Mouse (Mus musculus): ENCODE results near the gene Foxj1. TPM values are rescaled to one million over a fixed set of nuclear protein-coding genes. Genes with fewer than 3 reads are reported as not detected.

Gene Foxj1
- total RNA-seq, 2 experiments from 2014 or later: not detected

DNA sequence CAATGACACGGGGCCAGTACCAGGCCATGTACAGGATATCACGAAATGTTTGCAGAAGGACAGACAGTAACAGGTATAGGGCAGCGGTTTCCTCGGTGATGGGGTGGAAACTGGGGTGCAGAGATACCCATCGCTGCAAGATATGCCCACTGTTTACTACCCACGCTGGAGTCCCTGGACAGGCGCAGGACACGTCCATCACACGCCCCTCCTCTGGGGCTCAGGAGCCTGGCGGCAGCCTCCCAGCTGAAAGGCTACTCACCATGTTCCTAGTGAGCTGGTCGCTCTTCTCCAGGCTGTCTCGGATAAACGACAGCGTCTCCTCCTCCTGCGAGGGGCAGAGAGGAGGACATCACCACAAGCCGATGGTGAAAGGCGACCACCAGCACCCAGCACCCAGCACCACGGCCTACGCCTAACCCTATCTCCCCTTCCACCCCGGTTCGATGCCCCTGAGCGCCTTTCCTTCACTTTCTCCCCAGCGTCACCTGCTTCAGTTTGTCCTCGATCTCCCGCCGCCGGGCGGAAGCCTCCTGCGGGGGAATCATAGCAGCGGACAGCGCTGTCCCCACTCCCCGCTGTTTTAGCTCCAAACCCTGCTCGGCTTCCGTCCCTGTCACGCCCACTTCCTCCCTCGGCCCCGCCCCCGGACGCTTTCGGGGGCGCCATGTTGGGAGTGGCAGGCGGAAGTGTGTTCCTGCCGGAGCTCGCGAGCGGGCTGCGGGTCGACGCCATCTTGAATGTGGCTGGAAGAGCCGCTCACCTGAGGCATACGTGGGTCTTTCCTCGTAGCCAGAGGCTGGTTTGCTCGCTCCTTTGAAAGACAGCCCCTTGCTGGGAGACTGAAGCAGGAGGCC is 28.8 kb downstream of the Foxj1 start:
- peak; percentile 95 to 98 for DNase-seq
- intact Hi-C loops (cut with DNase I): no loop called here

- no peak for DNase-seq
- intact Hi-C loops (cut with DNase I): loop anchor here (2.0 kb wide), 1 partner anchor 31 kb away; the partner anchor contains the start of gene Srp68
Measured at GRCm38 (mm10) chr11:116305423-116305822, 29.8 kb downstream of the Foxj1 start.

DNA sequence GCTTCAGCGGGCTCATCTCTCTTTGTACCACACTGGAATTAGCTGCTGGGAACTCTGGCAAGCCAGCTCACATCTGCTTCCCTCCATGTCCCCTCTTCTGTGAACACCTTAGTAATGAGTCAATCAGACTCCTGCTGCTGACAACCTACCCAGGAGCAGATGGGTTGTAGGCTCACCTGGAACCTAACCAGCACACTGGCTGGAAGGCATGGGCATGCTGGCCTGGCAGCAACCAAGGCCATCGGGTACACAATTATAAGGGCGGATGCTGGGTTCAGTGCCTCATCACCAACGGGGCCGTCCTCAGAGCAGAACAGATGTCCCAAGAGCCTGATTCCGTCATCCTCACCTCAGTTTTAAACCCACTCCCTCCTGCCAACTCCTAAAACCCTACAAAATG is 36.6 kb downstream of the Foxj1 start:
- no peak for DNase-seq
- intact Hi-C loops (cut with DNase I): no loop called here

GRCm38 (mm10) chr11:116298221-116298620 is 37.0 kb downstream of the Foxj1 start:
- no peak for DNase-seq
- intact Hi-C loops (cut with DNase I): no loop called here

- intact Hi-C loops (cut with DNase I): no loop called here
- DNase-seq: no peak
Measured at GRCm38 (mm10) chr11:116297017-116297416, 38.2 kb downstream of the Foxj1 start.

- DNase-seq: no peak
- intact Hi-C loops (cut with DNase I): no loop called here
Measured at GRCm38 (mm10) chr11:116296191-116296734, 38.9 kb downstream of the Foxj1 start.

GRCm38 (mm10) chr11:116294319-116294718 is 40.9 kb downstream of the Foxj1 start:
- peak; percentile 63 to 74 for DNase-seq
- intact Hi-C loops (cut with DNase I): loop anchor here (2.0 to 5.0 kb wide), 2 partner anchors 68 to 157 kb away; partner anchors contain the start of gene Mrpl38

- DNase-seq: no peak
- intact Hi-C loops (cut with DNase I): loop anchor here (2.0 to 5.0 kb wide), 2 partner anchors 67 to 156 kb away; partner anchors contain the start of gene Mrpl38
Measured at GRCm38 (mm10) chr11:116293538-116294137, 41.6 kb downstream of the Foxj1 start.

GRCm38 (mm10) chr11:116292401-116292800 is 42.8 kb downstream of the Foxj1 start:
- intact Hi-C loops (cut with DNase I): loop anchor here (5.0 kb wide), 1 partner anchor 155 kb away; the partner anchor contains the start of gene Mrpl38

GRCm38 (mm10) chr11:116290556-116290955 is 44.6 kb downstream of the Foxj1 start:
- intact Hi-C loops (cut with DNase I): loop anchor here (5.0 kb wide), 1 partner anchor 153 kb away; the partner anchor contains the start of gene Mrpl38

More at GRCm38 (mm10) chr11:116292401-116292800, 42.8 kb downstream of the Foxj1 start:
- DNase-seq: no peak

DNA sequence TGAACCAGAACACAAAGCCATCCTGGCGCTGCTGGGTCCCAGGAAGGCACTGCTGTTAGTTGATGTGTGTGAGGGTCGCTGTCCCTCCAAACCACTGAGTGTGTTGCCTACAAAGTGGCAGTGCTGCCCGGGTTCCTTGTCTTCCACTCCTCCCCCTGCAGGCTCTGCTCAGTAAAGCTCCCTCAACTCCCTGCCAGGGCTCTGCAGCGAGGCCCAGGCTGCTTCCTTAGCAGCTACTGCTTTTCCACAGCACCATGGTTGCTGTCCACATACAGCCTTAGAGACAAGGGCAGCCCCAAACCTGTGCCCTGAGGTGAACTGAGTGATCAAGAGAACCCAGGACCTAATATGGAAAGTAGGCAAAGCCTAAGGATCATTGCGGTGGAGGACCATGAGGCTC is 47.8 kb downstream of the Foxj1 start:
- DNase-seq: no peak
- intact Hi-C loops (cut with DNase I): no loop called here

More at GRCm38 (mm10) chr11:116290556-116290955, 44.6 kb downstream of the Foxj1 start:
- no peak for DNase-seq

GRCm38 (mm10) chr11:116285770-116286191 is 49.4 kb downstream of the Foxj1 start:
- intact Hi-C loops (cut with DNase I): no loop called here
- peak; percentile 66 to 72 for DNase-seq

DNA sequence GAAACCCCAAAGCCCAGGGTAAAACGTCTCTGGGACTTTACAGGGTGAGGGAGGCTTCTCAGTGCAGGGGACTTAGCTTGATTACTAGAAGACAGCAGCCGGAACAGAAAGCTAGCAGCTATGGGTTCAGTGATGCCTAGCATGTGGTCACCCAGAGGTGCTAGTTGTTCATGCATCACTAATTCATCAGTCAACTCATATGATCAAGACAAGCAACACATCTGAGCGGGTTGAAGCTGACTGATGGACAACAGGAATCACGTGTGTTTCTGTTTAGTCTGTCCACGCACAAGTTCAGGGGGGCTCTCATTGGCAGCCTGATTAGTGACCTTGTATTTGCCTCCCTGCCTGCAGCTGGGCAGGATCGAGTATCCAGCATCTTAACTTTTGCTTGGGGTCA is 51.2 kb downstream of the Foxj1 start:
- intact Hi-C loops (cut with DNase I): no loop called here
- DNase-seq: no peak

GRCm38 (mm10) chr11:116282912-116283521 is 52.2 kb downstream of the Foxj1 start:
- intact Hi-C loops (cut with DNase I): no loop called here

DNA sequence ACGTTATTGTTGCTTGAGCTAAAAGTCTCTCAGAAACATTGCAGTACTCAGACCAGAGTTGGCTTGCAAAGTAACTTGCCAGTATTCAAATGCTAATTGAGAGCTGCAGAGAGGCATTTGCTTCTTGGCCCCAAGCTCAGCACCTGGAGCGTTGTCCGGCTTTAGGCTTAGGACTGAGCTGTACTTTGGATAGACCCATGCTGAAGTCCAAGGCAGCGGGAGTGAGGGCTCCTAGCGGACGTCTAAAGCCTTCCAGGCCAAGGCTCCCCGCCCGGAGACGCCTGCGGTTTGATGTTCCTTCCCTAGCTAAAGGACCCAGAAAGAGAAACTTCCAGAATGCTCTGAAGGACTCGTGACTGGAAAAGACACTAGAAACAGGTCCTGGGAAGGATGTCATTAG is 53.1 kb downstream of the Foxj1 start:
- DNase-seq: no peak
- intact Hi-C loops (cut with DNase I): no loop called here

More at GRCm38 (mm10) chr11:116282912-116283521, 52.2 kb downstream of the Foxj1 start:
- DNase-seq: no peak

DNA sequence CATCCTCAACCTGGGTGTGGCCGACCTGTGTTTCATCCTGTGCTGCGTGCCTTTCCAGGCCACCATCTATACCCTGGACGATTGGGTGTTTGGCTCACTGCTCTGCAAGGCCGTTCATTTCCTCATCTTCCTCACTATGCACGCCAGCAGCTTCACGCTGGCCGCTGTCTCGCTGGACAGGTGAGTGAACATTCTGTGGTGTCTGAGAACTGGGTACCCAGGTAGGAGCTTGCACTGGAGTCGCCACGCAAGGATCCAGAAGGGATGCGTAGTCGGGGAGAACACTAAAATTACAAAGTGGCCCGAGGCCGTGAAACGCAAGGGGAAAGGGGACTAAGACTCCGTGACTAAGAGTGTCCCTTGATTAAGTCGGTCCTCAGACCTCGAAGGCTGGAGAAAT is 53.5 kb downstream of the Foxj1 start:
- intact Hi-C loops (cut with DNase I): no loop called here
- DNase-seq: no peak

GRCm38 (mm10) chr11:116280751-116281663 is 54.2 kb downstream of the Foxj1 start, which contains the start of gene Galr2:
Galr2 (plus strand) TSS chr11:116280939.
- intact Hi-C loops (cut with DNase I): no loop called here
- no peak for DNase-seq

Data from heart, postnatal 10 days (tissue).